Mouse (Mus musculus) ES-E14 (cell line): Measurements from ENCODE around the gene Pxk.

Experiments
- CHD2 ChIP-seq: IDR thresholded peaks from 2 replicates; pipeline ENCODE4 v1.6.1; 2014; ENCODE audit warnings: mild to moderate bottlenecking, low read depth, low read length, inconsistent platforms
- HCFC1 ChIP-seq: IDR thresholded peaks from 2 replicates; pipeline ENCODE4 v1.6.1; 2012; ENCODE audit warnings: low read length, inconsistent platforms, borderline replicate concordance; ENCODE audit not compliant: insufficient read depth
- MAFK ChIP-seq: IDR thresholded peaks from 2 replicates; pipeline ENCODE4 v1.6.1; 2014; ENCODE audit warnings: mild to moderate bottlenecking, low read depth, low read length, inconsistent platforms; ENCODE audit not compliant: insufficient read depth
- ZC3H11A ChIP-seq: IDR thresholded peaks from 2 replicates; pipeline ENCODE4 v1.6.1; 2012; ENCODE audit warnings: low read depth, mild to moderate bottlenecking, inconsistent platforms, low read length, borderline replicate concordance
- ZNF384 ChIP-seq: IDR thresholded peaks from 2 replicates; pipeline ENCODE4 v1.6.1; 2012; ENCODE audit warnings: low read depth, low read length, inconsistent platforms

GRCm38 (mm10) chr14:8108047-8108446 lies 10.0 kb downstream of the Pxk start:
- TF ChIP-seq MAFK (no peak), HCFC1 (no peak), ZC3H11A (no peak), ZNF384 (no peak), CHD2 (no peak)
